Mouse (Mus musculus) hindbrain, embryonic 15.5 days (tissue): ENCODE results near the gene Fabp1. TPM values are rescaled to one million over a fixed set of nuclear protein-coding genes. Genes with fewer than 3 reads are reported as not detected.

Experiments
- ATAC-seq: fragments of 200-750 bp; cut with Nextera tagmentation; 2 replicates; pipeline ENCODE4 v1.8.0; 2017; ENCODE audit warnings: low read depth, moderate number of reproducible peaks, moderate TSS enrichment; ENCODE audit not compliant: low FRiP score
- H3K27ac ChIP-seq: fragments of 300-500 bp; sonication (generic); replicated peaks from 2 replicates; pipeline ENCODE4 v1.5.1; 2015; ENCODE audit warnings: mild to moderate bottlenecking, inconsistent platforms
- H3K27me3 ChIP-seq: fragments of 300-500 bp; sonication (generic); 2 replicates; pipeline ENCODE4 v1.6.1; 2015; ENCODE audit warnings: control low read depth, inconsistent platforms
- H3K36me3 ChIP-seq: fragments of 300-500 bp; sonication (generic); 2 replicates; pipeline ENCODE4 v1.6.1; 2015; ENCODE audit warnings: control low read depth, inconsistent platforms
- H3K4me1 ChIP-seq: fragments of 300-500 bp; sonication (generic); replicated peaks from 2 replicates; pipeline ENCODE4 v1.6.1; 2015; ENCODE audit warnings: control low read depth, inconsistent platforms
- H3K4me2 ChIP-seq: fragments of 300-500 bp; sonication (generic); 2 replicates; pipeline ENCODE4 v1.6.1; 2015; ENCODE audit warnings: moderate library complexity, mild to moderate bottlenecking, inconsistent platforms
- H3K4me3 ChIP-seq: fragments of 300-500 bp; sonication (generic); 2 replicates; pipeline ENCODE4 v1.5.1; 2015; ENCODE audit warnings: mild to moderate bottlenecking, inconsistent platforms
- H3K9ac ChIP-seq: fragments of 300-500 bp; sonication (generic); 2 replicates; pipeline ENCODE4 v1.6.1; 2015; ENCODE audit warnings: inconsistent platforms
- H3K9me3 ChIP-seq: fragments of 300-500 bp; sonication (generic); 2 replicates; pipeline ENCODE4 v1.6.1; 2016; ENCODE audit warnings: control low read depth, inconsistent platforms
- WGBS: fragments of 180-500 bp; shearing (Covaris S2); methylation state at CpG from one replicate; pipeline ENCODE4 v1.1.7; 2015; 5-methylcytosine and 5-hydroxymethylcytosine counted together
- polyA plus RNA-seq: library from polyadenylated mRNA; unstranded; fragments of >200 nt; fragmentation: Nextera tagmentation; extraction: Ambion mirVana; gene quantifications from 2 replicates; pipeline ENCODE4 v1.2.1, GENCODE M21; 2015

Fabp1 gene
- polyA plus RNA-seq, 1 experiment from 2014 or later: 0.30 TPM

DNA sequence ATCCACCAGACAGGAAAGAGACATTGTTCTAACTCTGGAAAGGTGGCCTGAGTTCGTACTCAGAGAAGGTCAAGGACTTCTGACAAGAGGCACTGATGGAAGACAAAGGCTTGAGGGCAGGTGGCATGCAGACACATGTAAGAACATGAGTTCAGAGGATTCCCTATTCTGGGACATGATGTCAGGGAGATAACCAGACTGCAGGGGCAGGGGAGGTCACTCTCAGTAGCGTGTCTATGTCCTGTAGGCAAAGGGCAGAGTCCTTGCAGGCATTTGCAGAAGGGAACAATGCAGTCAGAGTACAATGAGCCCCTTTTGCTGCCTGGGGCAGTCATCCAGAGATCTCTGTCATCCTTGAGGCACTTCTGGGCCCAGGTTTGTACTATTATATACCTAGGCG, 50.0 kb downstream of the Fabp1 start:
- 75% methylated on average over 3 of the region's 3 CpGs for WGBS
- H3K27me3 ChIP-seq: no peaks in the 10 kb centered on the region
- no peak for ATAC-seq
- H3K4me3 ChIP-seq: no peak overlapping the region
- no peaks in the 10 kb centered on the region for H3K4me1 ChIP-seq
- no peak overlapping the region for H3K4me2 ChIP-seq
- H3K9ac ChIP-seq: no peak overlapping the region
- no peaks in the 10 kb centered on the region for H3K36me3 ChIP-seq
- H3K9me3 ChIP-seq: no peaks in the 10 kb centered on the region
- H3K27ac ChIP-seq: no peak overlapping the region

GRCm38 (mm10) chr6:71250951-71251350, 51.3 kb downstream of the Fabp1 start:
- Histone ChIP-seq H3K36me3 (no peaks in the 10 kb centered on the region), H3K27ac (no peak overlapping the region), H3K9ac (no peak overlapping the region), H3K4me1 (no peaks in the 10 kb centered on the region), H3K4me2 (no peak overlapping the region), H3K27me3 (no peaks in the 10 kb centered on the region), H3K9me3 (no peaks in the 10 kb centered on the region), H3K4me3 (no peak overlapping the region)
- no peak for ATAC-seq
- WGBS: 90% methylated on average over 8 of the region's 8 CpGs

DNA sequence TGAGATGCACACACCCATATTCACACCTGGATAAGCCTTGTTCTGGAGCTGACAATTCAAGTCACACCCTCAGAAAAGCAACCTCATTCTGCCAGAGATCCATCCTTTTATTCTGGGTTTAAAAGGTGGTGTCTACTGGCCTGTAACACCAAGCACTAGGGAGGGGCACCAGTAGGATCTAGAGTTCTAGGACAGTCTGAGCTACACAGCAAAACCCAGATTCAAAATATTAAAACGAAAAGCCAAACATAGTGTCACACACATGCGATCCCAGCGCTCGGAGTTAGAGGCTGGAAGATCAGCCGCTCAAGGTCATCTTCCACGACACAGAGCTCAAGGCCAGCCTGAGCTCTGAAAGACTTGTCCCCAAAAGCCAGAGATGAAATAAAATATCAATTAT, 54.8 kb downstream of the Fabp1 start:
- Histone ChIP-seq H3K9me3 (no peaks in the 10 kb centered on the region), H3K27ac (no peak overlapping the region), H3K4me1 (no peaks in the 10 kb centered on the region), H3K27me3 (no peaks in the 10 kb centered on the region), H3K9ac (no peak overlapping the region), H3K4me2 (no peak overlapping the region), H3K4me3 (no peak overlapping the region), H3K36me3 (no peaks in the 10 kb centered on the region)
- 93% methylated on average over 6 of the region's 6 CpGs for WGBS
- ATAC-seq: no peak

Other genes starting within 250 kb of the Fabp1 start
- gene Foxi3, start 243.3 kb upstream of the Fabp1 start, polyA plus RNA-seq: not detected in 2 replicates
- 4.5 and 5.6 TPM in 2 replicates for gene Thnsl2, start 55.4 kb upstream of the Fabp1 start, polyA plus RNA-seq
- gene Krcc1, start 71.8 kb downstream of the Fabp1 start, polyA plus RNA-seq: 18.4 and 22.9 TPM in 2 replicates
- gene Smyd1, start 122.4 kb downstream of the Fabp1 start, polyA plus RNA-seq: 0.16 and 0.43 TPM in 2 replicates
- gene Cd8b1, start 123.0 kb downstream of the Fabp1 start, polyA plus RNA-seq: not detected in 2 replicates
- gene Cd8a, start 173.6 kb downstream of the Fabp1 start, polyA plus RNA-seq: not detected in 2 replicates
- 10.4 and 11.5 TPM in 2 replicates for gene Rmnd5a, start 240.8 kb downstream of the Fabp1 start, polyA plus RNA-seq